Mouse (Mus musculus): ENCODE measurements around the gene Usp20. TPM values are rescaled to one million over a fixed set of nuclear protein-coding genes. Genes with fewer than 3 reads are reported as not detected.

The Usp20 gene
- 11.8 and 16.6 TPM in 2 replicates for total RNA-seq (2014; fragmentation: Nextera tagmentation)
- 7.0 and 8.2 TPM in 2 replicates for total RNA-seq (2017)
- polyA plus RNA-seq (2012) = 7.0 and 9.4 TPM in 2 replicates

DNA sequence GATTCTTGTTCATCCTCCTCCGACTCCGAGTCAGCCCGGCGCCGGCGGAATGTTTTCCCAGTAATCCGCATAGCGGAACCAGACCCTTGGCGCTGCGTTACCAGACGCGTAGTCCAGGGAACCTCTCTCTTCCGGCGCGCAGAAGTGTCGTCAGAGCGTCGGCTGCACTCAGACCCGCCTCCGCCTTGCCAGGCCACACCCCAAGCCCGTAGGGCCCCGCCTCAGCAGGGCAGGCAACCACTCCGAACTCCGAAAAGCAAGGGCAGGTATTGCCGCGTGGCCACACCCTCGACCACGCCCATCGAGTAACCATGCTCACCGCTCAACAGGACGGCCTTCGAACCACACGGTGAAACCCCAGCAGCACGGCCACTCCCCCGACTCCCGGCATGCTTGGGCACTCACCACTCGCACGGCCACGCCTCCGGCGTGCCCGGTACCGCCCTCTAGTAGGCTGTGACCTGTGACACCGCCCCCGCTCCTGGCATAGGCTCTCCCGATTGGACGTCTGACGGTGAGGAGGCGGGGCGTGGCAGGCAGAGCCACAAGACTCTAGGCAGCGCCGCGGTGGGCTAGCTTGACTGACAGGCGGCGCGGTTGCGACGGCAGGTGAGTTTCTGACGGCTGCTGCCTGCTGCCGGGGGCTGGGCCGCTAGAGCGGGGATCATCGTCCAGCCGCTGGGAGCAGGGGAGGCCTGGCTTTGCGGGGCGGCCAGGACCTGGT lies at the start of gene Usp20, which contains the start of gene BC005624:
Gene Usp20 (plus strand): TSS at position 490 of the 724 bp plus-strand sequence.
Gene BC005624 (minus strand): TSS at position 412 of the 724 bp plus-strand sequence.
- Histone ChIP-seq H3K27me3 (ENCODE audit: insufficient read depth, low read length) (no peaks in the 10 kb centered on the region), H3K4me1 (ENCODE audit: insufficient read depth, low read depth, low read length) (peaks cover 50% of the 10 kb centered on the region), H3K36me3 (replicated peaks) (peaks cover 53% of the 10 kb centered on the region), H3K4me3 (ENCODE audit: low read depth, low read length) (peak within 1 kb of the TSS; percentile 87), H3K9me3 (replicated peaks) (no peaks in the 10 kb centered on the region)
- TF ChIP-seq TAL1 (conservative IDR thresholded peaks at IDR 0.05; ENCODE audit: low read depth, low read length) (no peak), GATA1 (IDR thresholded peaks at IDR 0.05; ENCODE audit: borderline replicate concordance, low read length) (no peak), GATA2 (IDR thresholded peaks at IDR 0.05; ENCODE audit: borderline replicate concordance, low read depth, low read length) (no peak), CTCF (IDR thresholded peaks at IDR 0.05; ENCODE audit: low read depth, low read length) (no peak), POLR2AphosphoS5 (IDR thresholded peaks at IDR 0.05; ENCODE audit: insufficient replicate concordance, low read depth, low read length) (no peak)
- DNase-seq (ENCODE audit: low spot score) = peak; percentile 95
- ATAC-seq (ENCODE audit: extremely low read depth, insufficient number of reproducible peaks, low FRiP score, poor library complexity, severe bottlenecking) = peak; percentile 95

DNA sequence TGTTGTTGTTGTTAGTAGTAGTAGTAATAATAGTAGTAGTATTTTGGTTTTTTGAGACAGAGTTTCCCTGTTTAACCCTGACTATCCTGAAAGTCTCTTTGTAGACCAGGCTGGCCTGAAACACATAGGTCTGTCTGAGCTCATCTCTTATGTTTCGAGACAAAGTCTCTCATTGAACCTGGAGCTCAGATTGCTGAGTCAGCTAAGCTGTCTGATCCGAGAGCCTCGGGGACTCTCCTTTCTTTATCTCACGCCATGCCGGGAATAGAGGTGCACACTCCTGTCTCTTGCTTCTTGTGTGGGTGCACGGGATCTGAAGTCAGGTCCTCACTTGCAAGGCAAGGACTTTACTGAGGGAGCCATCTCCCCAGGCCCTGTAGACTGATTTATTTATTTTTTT lies 49.0 kb upstream of the Usp20 start:
- peaks cover 20% of the 10 kb centered on the region for H3K4me1 ChIP-seq (ENCODE audit: insufficient read depth, low read depth, low read length)
- H3K27me3 ChIP-seq (ENCODE audit: insufficient read depth, low read length) = peaks cover 21% of the 10 kb centered on the region
- TF ChIP-seq POLR2AphosphoS5 (IDR thresholded peaks at IDR 0.05; ENCODE audit: insufficient replicate concordance, low read depth, low read length) (no peak), GATA1 (IDR thresholded peaks at IDR 0.05; ENCODE audit: borderline replicate concordance, low read length) (no peak), GATA2 (IDR thresholded peaks at IDR 0.05; ENCODE audit: borderline replicate concordance, low read depth, low read length) (no peak)
- H3K4me3 ChIP-seq (ENCODE audit: low read depth, low read length) = no peak overlapping the region
- no peaks in the 10 kb centered on the region for H3K36me3 ChIP-seq (replicated peaks)
- ATAC-seq (ENCODE audit: extremely low read depth, insufficient number of reproducible peaks, low FRiP score, poor library complexity, severe bottlenecking) = no peak
- no peaks in the 10 kb centered on the region for H3K9me3 ChIP-seq (replicated peaks)
- no peak for DNase-seq (ENCODE audit: low spot score)

DNA sequence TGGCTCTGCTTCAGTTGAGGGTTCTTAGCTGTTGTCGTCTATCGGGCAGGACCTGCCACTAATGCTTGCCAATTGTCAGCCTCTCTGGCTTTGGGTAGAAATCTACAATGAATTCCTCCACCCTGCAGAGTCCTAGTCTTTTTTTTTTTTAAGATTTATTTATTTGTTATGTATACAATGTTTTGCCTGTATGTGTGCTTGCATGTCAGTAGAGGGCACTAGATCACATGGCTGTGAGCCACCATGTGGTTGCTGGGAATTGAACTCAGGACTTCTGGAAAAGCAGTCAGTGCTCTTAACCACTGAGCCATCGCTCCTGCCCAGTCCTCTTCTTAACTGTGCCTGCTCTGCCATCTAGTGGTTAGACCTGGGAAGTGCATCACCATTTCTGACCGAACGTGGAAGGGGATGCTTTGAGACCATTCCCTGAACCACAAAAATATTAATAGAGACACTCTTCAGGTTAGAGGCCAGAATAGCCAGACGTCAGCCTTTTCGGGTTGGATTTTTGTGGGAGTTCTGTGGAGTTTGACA lies 48.1 kb upstream of the Usp20 start:
- TF ChIP-seq CTCF (IDR thresholded peaks at IDR 0.05; ENCODE audit: low read depth, low read length) (peak; percentile 86), GATA2 (IDR thresholded peaks at IDR 0.05; ENCODE audit: borderline replicate concordance, low read depth, low read length) (no peak)
- no peaks in the 10 kb centered on the region for H3K36me3 ChIP-seq (replicated peaks)
- H3K9me3 ChIP-seq (replicated peaks) = no peaks in the 10 kb centered on the region
- H3K4me1 ChIP-seq (ENCODE audit: insufficient read depth, low read depth, low read length) = peaks cover 11% of the 10 kb centered on the region
- ATAC-seq (ENCODE audit: extremely low read depth, insufficient number of reproducible peaks, low FRiP score, poor library complexity, severe bottlenecking) = no peak
- H3K27me3 ChIP-seq (ENCODE audit: insufficient read depth, low read length) = peaks cover 24% of the 10 kb centered on the region
- no peak overlapping the region for H3K4me3 ChIP-seq (ENCODE audit: low read depth, low read length)
- no peak for DNase-seq (ENCODE audit: low spot score)

DNA sequence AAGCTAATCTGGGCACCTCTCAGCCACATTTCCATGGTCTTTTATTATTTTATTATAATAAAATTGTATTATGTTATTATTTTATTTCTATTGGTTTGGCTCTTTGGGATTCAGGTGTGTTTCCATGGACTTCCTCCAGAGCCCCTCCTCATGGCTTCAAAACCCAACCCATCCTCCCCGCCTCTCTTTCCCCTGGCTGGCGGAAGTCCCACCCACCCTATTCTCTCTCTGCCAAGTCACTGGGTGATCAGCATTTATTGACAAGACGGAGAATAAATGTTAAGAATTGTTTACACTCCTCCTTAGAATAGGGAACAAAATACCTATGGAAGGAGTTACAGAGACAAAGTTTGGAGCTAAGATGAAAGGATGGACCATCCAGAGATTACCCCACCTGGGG lies 45.3 kb upstream of the Usp20 start:
- peaks cover 16% of the 10 kb centered on the region for H3K27me3 ChIP-seq (ENCODE audit: insufficient read depth, low read length)
- H3K4me3 ChIP-seq (ENCODE audit: low read depth, low read length) = no peak overlapping the region
- ATAC-seq (ENCODE audit: extremely low read depth, insufficient number of reproducible peaks, low FRiP score, poor library complexity, severe bottlenecking) (no peak), DNase-seq (ENCODE audit: low spot score) (no peak)
- TF ChIP-seq CTCF (IDR thresholded peaks at IDR 0.05; ENCODE audit: low read depth, low read length) = no peak
- no peak for TF ChIP-seq POLR2AphosphoS5 (IDR thresholded peaks at IDR 0.05; ENCODE audit: insufficient replicate concordance, low read depth, low read length)
- no peak for TF ChIP-seq GATA2 (IDR thresholded peaks at IDR 0.05; ENCODE audit: borderline replicate concordance, low read depth, low read length)
- no peak for TF ChIP-seq TAL1 (conservative IDR thresholded peaks at IDR 0.05; ENCODE audit: low read depth, low read length)
- no peak for TF ChIP-seq GATA1 (IDR thresholded peaks at IDR 0.05; ENCODE audit: borderline replicate concordance, low read length)
- H3K9me3 ChIP-seq (replicated peaks) = no peaks in the 10 kb centered on the region
- H3K4me1 ChIP-seq (ENCODE audit: insufficient read depth, low read depth, low read length) = peaks cover under 1% of the 10 kb centered on the region; the same call in 1 of the 2 replicates
- no peaks in the 10 kb centered on the region for H3K36me3 ChIP-seq (replicated peaks)

DNA sequence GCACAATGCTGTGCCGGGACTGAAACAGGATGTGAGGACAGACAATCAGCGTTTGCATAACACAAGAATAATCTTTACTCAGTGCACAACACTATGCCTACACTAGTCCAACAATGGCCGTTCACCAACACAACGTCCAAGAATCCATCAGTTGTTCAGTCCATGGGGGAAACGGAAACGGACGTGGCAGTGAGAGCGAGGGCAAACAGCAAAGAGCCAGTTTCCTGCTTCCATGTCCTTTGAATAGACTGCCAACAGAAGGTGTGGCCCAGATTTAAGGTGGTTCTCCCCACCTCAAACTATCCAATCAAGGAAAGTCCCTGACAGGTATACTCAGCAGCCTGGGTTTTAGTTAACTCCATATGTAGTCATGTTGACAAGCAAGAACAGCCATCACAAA lies 44.3 kb upstream of the Usp20 start:
- no peak for DNase-seq (ENCODE audit: low spot score)
- Histone ChIP-seq H3K4me1 (ENCODE audit: insufficient read depth, low read depth, low read length) (peaks cover 8% of the 10 kb centered on the region), H3K4me3 (ENCODE audit: low read depth, low read length) (no peak overlapping the region), H3K36me3 (replicated peaks) (no peaks in the 10 kb centered on the region), H3K9me3 (replicated peaks) (no peaks in the 10 kb centered on the region), H3K27me3 (ENCODE audit: insufficient read depth, low read length) (peaks cover 16% of the 10 kb centered on the region)
- ATAC-seq (ENCODE audit: extremely low read depth, insufficient number of reproducible peaks, low FRiP score, poor library complexity, severe bottlenecking) = no peak
- TF ChIP-seq CTCF (IDR thresholded peaks at IDR 0.05; ENCODE audit: low read depth, low read length) (no peak), TAL1 (conservative IDR thresholded peaks at IDR 0.05; ENCODE audit: low read depth, low read length) (no peak), GATA1 (IDR thresholded peaks at IDR 0.05; ENCODE audit: borderline replicate concordance, low read length) (no peak), POLR2AphosphoS5 (IDR thresholded peaks at IDR 0.05; ENCODE audit: insufficient replicate concordance, low read depth, low read length) (no peak), GATA2 (IDR thresholded peaks at IDR 0.05; ENCODE audit: borderline replicate concordance, low read depth, low read length) (no peak)

DNA sequence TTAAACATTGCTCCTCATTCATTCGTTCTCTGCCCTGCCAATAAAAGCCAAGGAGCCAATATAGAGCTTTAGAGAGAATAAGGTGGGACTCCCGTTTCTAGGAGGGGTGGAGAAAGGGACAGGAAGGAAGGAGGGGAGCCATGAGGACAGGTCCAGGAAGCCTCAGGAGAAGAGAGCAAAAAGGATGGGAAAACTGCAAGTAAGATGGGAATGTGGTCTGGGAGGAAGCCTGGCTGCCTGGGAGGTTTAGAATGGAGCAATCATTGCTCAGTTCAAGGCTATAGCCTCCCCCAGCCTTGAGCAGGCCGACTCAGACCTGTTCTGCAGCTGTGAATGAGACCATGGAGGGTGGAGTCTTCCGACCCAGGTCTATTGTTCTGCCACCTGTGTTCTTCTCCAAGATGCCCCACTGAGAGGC lies 43.5 kb upstream of the Usp20 start:
- ATAC-seq (ENCODE audit: extremely low read depth, insufficient number of reproducible peaks, low FRiP score, poor library complexity, severe bottlenecking) (no peak), DNase-seq (ENCODE audit: low spot score) (no peak)
- no peaks in the 10 kb centered on the region for H3K9me3 ChIP-seq (replicated peaks)
- no peak overlapping the region for H3K4me3 ChIP-seq (ENCODE audit: low read depth, low read length)
- no peaks in the 10 kb centered on the region for H3K36me3 ChIP-seq (replicated peaks)
- peaks cover 9% of the 10 kb centered on the region for H3K4me1 ChIP-seq (ENCODE audit: insufficient read depth, low read depth, low read length)
- TF ChIP-seq GATA1 (IDR thresholded peaks at IDR 0.05; ENCODE audit: borderline replicate concordance, low read length) = no peak
- no peak for TF ChIP-seq CTCF (IDR thresholded peaks at IDR 0.05; ENCODE audit: low read depth, low read length)
- TF ChIP-seq TAL1 (conservative IDR thresholded peaks at IDR 0.05; ENCODE audit: low read depth, low read length) = no peak
- TF ChIP-seq POLR2AphosphoS5 (IDR thresholded peaks at IDR 0.05; ENCODE audit: insufficient replicate concordance, low read depth, low read length) = no peak
- no peak for TF ChIP-seq GATA2 (IDR thresholded peaks at IDR 0.05; ENCODE audit: borderline replicate concordance, low read depth, low read length)
- peaks cover 17% of the 10 kb centered on the region for H3K27me3 ChIP-seq (ENCODE audit: insufficient read depth, low read length)

Data from G1E (cell line).